8 mouse cellular contexts compared by ENCODE assay signal in genomic region chr4:150569834-150570571, GRCm38 (mm10).
DNase-seq lines count a peak whose midpoint lies in the region; ATAC-seq and TF ChIP-seq lines count a peak whose summit lies in the region.

No protein-coding gene starts in this region.

- peak; percentile 58; the same call in 1 of the 2 replicates for ATAC-seq in embryonic facial prominence, embryonic 11.5 days (replicated peaks; ENCODE audit: insufficient number of reproducible peaks, low FRiP score, low TSS enrichment, low read depth)
- peak; percentile 38; the same call in 1 of the 2 replicates for ATAC-seq in heart, embryonic 15.5 days (replicated peaks; ENCODE audit: insufficient number of reproducible peaks, insufficient read depth, low FRiP score, low read depth)
- peak; percentile 43 for ATAC-seq in megakaryocyte progenitor cell, adult 5-6 weeks (replicated peaks; ENCODE audit: poor library complexity)
- no peak for ATAC-seq in stomach, embryonic 16.5 days (ENCODE audit: insufficient read depth, low FRiP score)

- peaks cover 2 to 29% of the 10 kb centered on the region in 2 experiments for H3K36me3 ChIP-seq in CH12.LX (replicated peaks in 1 of 2; ENCODE audit: control insufficient read depth in 1 of 2, insufficient read depth in 1 of 2, low read length in 1 of 2)
- no peaks in the 10 kb centered on the region for H3K36me3 ChIP-seq in embryonic facial prominence, embryonic 11.5 days (replicated peaks; ENCODE audit: control insufficient read depth, insufficient read depth, low read depth, low read length)
- peaks cover 6% of the 10 kb centered on the region; the same call in 1 of the 2 replicates for H3K36me3 ChIP-seq in heart, embryonic 15.5 days
- H3K36me3 ChIP-seq in stomach, embryonic 16.5 days (ENCODE audit: control insufficient read depth, insufficient read depth, low read length): no peaks in the 10 kb centered on the region

- TF ChIP-seq CTCF in CH12.LX (conservative IDR thresholded peaks at IDR 0.05 in 1 of 2, IDR thresholded peaks at IDR 0.05 in 1 of 2; ENCODE audit: low read depth in 2 of 2, low read length in 2 of 2): no peak

- 3% methylated on average over 27 of the region's 27 CpGs for WGBS in embryonic facial prominence, embryonic 11.5 days
- 1% methylated on average over 27 of the region's 27 CpGs for WGBS in heart, embryonic 15.5 days
- WGBS in stomach, embryonic 16.5 days: under 1% methylated on average over 27 of the region's 27 CpGs

- dilution Hi-C loops in CH12.LX (cut with MboI; ENCODE audit: extremely low pct_ligation_motif_present, extremely low pct_unique_long_range_greater_than_20kb, low sequenced_read_pairs): no loop called here

- peak overlapping the region; percentile 70 to 82 (median 79) for H3K4me3 ChIP-seq in CH12.LX (replicated peaks in 1 of 3; ENCODE audit: low read depth in 2 of 3, low read length in 2 of 3, poor library complexity in 1 of 3)
- peak overlapping the region; percentile 62 for H3K4me3 ChIP-seq in embryonic facial prominence, embryonic 11.5 days (ENCODE audit: low read depth, low read length)
- H3K4me3 ChIP-seq in heart, embryonic 15.5 days: peak overlapping the region; percentile 88
- peak overlapping the region; percentile 88 for H3K4me3 ChIP-seq in stomach, embryonic 16.5 days (replicated peaks; ENCODE audit: low read length)

- DNase-seq in gastrocnemius, postnatal 14 days: peak; percentile 59
- no peak for DNase-seq in gastrocnemius, postnatal 10 days
- no peak for DNase-seq in CH12.LX (ENCODE audit: extremely low read depth)
- DNase-seq in embryonic facial prominence, embryonic 11.5 days (ENCODE audit: low spot score): peak; percentile 63
- DNase-seq in left cerebral cortex, postnatal 25 days (ENCODE audit: low spot score in 2 of 2): peak; percentile 49 to 55

- no peaks in the 10 kb centered on the region; the same call in 1 of the 2 replicates for H3K79me2 ChIP-seq in CH12.LX (replicated peaks; ENCODE audit: control insufficient read depth, extremely low read depth, insufficient read depth, poor library complexity, severe bottlenecking)

- peak overlapping the region; percentile 60 for H3K9ac ChIP-seq in CH12.LX (ENCODE audit: insufficient read depth, low read depth)
- H3K9ac ChIP-seq in embryonic facial prominence, embryonic 11.5 days (replicated peaks; ENCODE audit: low read length): peak overlapping the region; percentile 74
- peak overlapping the region; percentile 88 for H3K9ac ChIP-seq in heart, embryonic 15.5 days
- H3K9ac ChIP-seq in stomach, embryonic 16.5 days (ENCODE audit: low read length): peak overlapping the region; percentile 97

- TF ChIP-seq EP300 in CH12.LX (IDR thresholded peaks at IDR 0.05; ENCODE audit: low read length): no peak

- H3K27me3 ChIP-seq in CH12.LX (replicated peaks): no peaks in the 10 kb centered on the region
- no peaks in the 10 kb centered on the region for H3K27me3 ChIP-seq in embryonic facial prominence, embryonic 11.5 days (ENCODE audit: control insufficient read depth, insufficient read depth, low read length)
- H3K27me3 ChIP-seq in heart, embryonic 15.5 days: no peaks in the 10 kb centered on the region
- H3K27me3 ChIP-seq in stomach, embryonic 16.5 days (ENCODE audit: control insufficient read depth, insufficient read depth, low read length): no peaks in the 10 kb centered on the region

- no peaks in the 10 kb centered on the region for H3K9me3 ChIP-seq in CH12.LX (replicated peaks; ENCODE audit: low read length)
- H3K9me3 ChIP-seq in embryonic facial prominence, embryonic 11.5 days (replicated peaks; ENCODE audit: control insufficient read depth, low read length): no peaks in the 10 kb centered on the region
- H3K9me3 ChIP-seq in heart, embryonic 15.5 days (replicated peaks): no peaks in the 10 kb centered on the region
- no peaks in the 10 kb centered on the region for H3K9me3 ChIP-seq in stomach, embryonic 16.5 days (replicated peaks; ENCODE audit: control insufficient read depth, low read length)

- TF ChIP-seq POLR2A in CH12.LX (IDR thresholded peaks at IDR 0.05; ENCODE audit: low read depth, low read length): no peak

- no peak overlapping the region for H3K27ac ChIP-seq in CH12.LX (ENCODE audit: insufficient read depth, low read depth)
- H3K27ac ChIP-seq in embryonic facial prominence, embryonic 11.5 days (replicated peaks; ENCODE audit: low read depth, low read length): peak overlapping the region; percentile 63
- H3K27ac ChIP-seq in heart, embryonic 15.5 days: peak overlapping the region; percentile 93
- H3K27ac ChIP-seq in stomach, embryonic 16.5 days (ENCODE audit: low read length): peak overlapping the region; percentile 98

- peaks cover 24 to 63% of the 10 kb centered on the region in 2 experiments for H3K4me1 ChIP-seq in CH12.LX (ENCODE audit: control insufficient read depth in 1 of 2, insufficient read depth in 2 of 2)
- peaks cover 6% of the 10 kb centered on the region; the same call in 1 of the 2 replicates for H3K4me1 ChIP-seq in embryonic facial prominence, embryonic 11.5 days (ENCODE audit: control insufficient read depth, insufficient read depth, low read length)
- peaks cover 34% of the 10 kb centered on the region for H3K4me1 ChIP-seq in heart, embryonic 15.5 days (replicated peaks)
- peaks cover 29% of the 10 kb centered on the region for H3K4me1 ChIP-seq in stomach, embryonic 16.5 days (ENCODE audit: control insufficient read depth, insufficient read depth, low read length)

- in situ Hi-C loops in CH12.LX (cut with MboI; ENCODE audit: low pct_ligation_motif_present, low pct_unique_long_range_greater_than_20kb, low sequenced_read_pairs): no loop called here

- no peak for TF ChIP-seq RAD21 in CH12.LX (IDR thresholded peaks at IDR 0.05; ENCODE audit: low read depth, low read length)

- H3K4me2 ChIP-seq in CH12.LX (ENCODE audit: insufficient read depth, low read depth, poor library complexity, severe bottlenecking): peak overlapping the region; percentile 68
- H3K4me2 ChIP-seq in embryonic facial prominence, embryonic 11.5 days (ENCODE audit: low read depth, low read length): peak overlapping the region; percentile 80
- peak overlapping the region; percentile 81 for H3K4me2 ChIP-seq in heart, embryonic 15.5 days
- peak overlapping the region; percentile 74 for H3K4me2 ChIP-seq in stomach, embryonic 16.5 days (ENCODE audit: low read depth, low read length)

- intact Hi-C loops in gastrocnemius, postnatal 14 days (cut with DNase I; ENCODE audit: low total_unique reads): no loop called here
- intact Hi-C loops in left cerebral cortex, postnatal 25 days (cut with DNase I): no loop called here

TF ChIP-seq in CH12.LX, 34 proteins besides CTCF, POLR2A, EP300 and RAD21:
- TF ChIP-seq BHLHE40 (IDR thresholded peaks at IDR 0.05; ENCODE audit: low read depth, low read length) (peak; percentile 67), MAX (IDR thresholded peaks at IDR 0.05; ENCODE audit: low read length) (no peak), SIN3A (IDR thresholded peaks at IDR 0.05; ENCODE audit: low read length) (peak; percentile 1; the same call in 1 of the 2 replicates)

Comparison
In these comparisons a context has a peak if more than half of its experiments do, and no peak if none do; other contexts are left out.
1. DNase-seq: peak in gastrocnemius, postnatal 14 days (single experiment), embryonic facial prominence, embryonic 11.5 days (single experiment) and left cerebral cortex, postnatal 25 days (2 of 2); none in gastrocnemius, postnatal 10 days (single experiment) and CH12.LX (single experiment).
2. Peak in every context shown above with its lines, with median percentiles within 50 percentile points of each other: H3K4me2 ChIP-seq, H3K4me3 ChIP-seq and H3K9ac ChIP-seq.